Mouse (Mus musculus) adrenal gland, postnatal 0 days (tissue): ENCODE measurements around the gene Tma7. TPM values are rescaled to one million over a fixed set of nuclear protein-coding genes. Genes with fewer than 3 reads are reported as not detected.

Source experiments
- polyA plus RNA-seq: library from polyadenylated mRNA; unstranded; fragments of >200 nt; fragmentation: Nextera tagmentation; extraction: Ambion mirVana; gene quantifications from 2 replicates; pipeline ENCODE4 v1.2.1, GENCODE M21; 2015

Gene Tma7
- polyA plus RNA-seq: 801 and 807 TPM in 2 replicates

DNA sequence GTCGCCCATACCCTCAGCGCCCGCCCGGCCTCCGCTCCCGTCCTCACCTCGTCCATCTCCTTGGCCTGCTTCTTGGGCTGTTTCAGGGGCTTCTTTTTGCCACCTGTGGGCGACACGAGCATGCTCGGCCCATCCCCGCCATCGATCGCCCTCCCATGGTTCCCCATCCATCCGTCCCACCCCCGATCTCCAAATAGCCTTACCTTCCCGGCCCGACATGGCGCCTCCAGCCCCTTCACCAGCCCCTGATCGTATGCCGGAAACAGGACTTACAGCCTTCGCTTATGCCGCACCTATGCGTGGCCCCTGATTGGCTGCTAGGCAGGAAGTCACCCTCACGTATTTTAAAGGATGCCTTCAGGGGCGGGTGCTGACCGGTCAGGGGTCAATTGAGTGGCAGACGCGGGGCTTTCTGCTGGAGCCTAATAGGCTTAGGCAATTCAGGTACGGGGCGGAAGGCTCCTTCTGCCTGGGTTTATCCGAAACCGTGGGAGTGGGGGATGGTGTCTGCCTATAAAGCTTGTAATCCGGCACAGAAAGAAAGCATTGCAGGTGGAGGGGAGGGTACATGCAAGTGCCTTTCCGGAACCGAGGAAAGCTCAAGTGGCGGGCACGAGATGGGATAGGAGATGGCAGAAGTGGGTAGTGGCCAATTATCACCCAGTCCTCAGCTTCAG is at the start of gene Tma7, which contains the start of gene Ccdc51:
TSS of gene Tma7 (minus strand) at position 464 of the 677 bp plus-strand sequence.
TSS of gene Ccdc51 (plus strand) at position 370 of the 677 bp plus-strand sequence.

DNA sequence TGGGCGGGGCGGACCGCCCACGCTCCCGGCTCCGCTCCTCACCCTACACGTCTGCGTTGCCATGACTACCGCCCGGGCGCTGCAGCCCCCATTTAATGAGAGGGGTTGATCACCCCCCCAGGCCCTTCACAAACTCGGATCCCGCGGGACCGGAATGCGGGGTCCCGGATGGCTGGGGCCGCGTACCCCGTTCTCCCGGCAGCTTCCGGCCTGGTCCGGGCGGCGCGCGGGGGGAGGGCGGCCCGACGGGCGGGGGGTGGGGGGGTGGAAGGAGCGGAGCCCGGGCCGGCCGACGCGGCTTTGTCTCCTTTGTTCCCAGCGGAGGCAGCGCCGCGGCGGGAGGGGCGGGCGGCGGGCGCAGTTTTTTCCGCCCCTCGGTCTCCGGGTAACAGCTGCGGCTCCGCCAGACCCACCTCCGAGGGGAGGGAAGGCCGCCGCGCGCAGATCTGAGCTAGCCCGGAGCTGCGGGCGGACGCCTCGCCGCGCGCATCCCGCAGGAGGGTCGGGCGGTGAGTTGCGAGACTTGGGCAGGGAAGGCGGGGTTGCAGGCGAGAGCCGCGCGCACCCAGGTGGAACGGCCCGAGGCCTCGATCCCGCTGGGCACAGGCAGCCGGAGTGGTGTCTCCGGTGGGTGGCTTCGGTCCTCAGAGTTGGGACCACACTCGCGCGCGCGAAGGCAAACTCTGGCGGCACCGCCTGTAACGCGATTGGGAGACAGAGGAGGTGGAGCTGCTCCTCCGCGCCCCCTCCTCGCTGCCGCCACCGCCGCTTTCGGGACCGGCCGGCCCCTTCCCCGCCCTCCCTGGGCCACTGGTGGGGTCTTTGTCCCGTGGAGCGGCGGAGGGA is 13.0 kb upstream of the Tma7 start, which contains the start of gene Plxnb1:
TSS of gene Plxnb1 (plus strand) at position 253 of the 846 bp plus-strand sequence.

DNA sequence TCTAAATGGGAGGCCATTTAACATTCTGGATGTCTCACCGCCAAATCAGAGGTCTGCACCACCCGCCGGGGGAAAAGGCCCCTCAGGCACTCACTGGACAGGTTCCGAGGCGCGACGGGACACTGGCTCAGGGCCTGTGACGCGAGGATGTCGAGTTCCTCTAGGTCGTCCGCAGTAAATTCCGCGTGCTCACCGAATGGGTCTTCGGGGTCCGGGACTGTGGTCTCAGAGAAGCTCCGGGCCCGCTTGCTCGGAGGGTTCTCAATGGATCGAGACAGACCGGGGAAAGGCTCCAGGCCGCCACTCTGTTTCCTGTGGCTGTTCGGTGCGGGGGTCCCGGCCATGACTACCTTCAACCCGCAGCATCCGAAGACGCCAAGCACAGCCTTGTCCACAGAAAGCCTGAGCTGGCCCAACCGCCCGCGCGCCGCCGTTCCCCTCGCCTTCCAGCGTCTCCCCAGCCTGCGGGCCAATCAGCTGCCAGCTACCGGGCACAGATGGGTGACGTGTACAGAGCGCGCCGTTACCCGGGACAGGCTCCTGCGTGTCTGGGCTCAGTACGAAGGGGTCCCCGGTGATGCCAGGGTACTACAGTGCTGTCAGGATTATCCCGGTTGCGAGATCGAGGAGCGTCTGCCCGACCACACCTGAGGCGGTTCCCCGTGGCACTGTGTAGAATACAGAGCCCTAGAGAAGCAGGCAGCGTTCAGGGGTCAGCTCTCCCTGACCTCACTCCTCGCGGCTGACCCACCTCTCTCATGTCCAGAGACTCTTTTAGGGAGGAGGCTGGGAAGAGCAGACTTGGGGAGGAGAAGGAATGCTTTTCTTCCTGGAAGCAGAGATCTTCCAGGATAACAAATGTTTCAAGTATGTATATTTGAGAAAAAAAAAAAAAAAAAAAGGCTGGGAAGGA is 8.5 kb downstream of the Tma7 start, which contains the start of gene Atrip:
TSS of gene Atrip (minus strand) at position 464 of the 913 bp plus-strand sequence.

DNA sequence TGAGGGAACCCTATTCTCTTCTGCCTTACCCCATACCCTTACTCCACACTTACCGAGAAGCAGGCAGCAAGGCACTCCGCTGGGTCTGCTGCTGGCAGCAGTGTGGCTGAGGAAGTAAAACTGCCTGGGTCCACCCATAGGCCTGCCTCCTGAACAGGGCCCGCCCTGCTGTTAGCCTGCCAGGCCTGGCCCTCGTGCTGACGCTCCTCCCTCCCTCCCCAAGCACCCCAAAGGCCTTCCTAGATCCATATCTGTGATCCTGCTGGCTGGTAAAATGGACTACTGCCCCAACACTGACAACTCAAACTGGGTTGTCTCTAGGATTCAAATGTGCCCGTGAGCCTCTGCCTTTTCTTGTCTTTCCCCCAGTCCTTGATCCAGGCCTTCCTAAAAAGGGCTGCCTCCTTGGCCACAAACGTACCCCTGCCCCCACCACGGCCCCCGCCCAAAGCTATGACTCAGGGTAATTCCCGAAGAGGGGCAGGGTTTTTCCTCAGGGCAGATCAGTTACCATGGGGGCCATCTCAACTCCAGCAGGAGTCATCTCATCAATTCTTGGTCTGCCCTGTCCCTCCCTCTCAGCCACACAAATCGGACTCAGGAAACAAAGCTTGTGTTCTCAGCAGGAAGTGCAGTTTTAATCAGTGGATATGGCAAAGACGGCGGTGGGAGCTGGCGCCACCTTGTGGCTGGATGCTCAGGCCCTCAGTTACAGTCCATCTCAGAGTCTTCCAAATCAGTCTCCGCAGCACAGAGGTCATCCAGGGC is 23.1 kb downstream of the Tma7 start, which contains the start of gene Trex1:
TSS of gene Trex1 (minus strand) at position 599 of the 768 bp plus-strand sequence.

DNA sequence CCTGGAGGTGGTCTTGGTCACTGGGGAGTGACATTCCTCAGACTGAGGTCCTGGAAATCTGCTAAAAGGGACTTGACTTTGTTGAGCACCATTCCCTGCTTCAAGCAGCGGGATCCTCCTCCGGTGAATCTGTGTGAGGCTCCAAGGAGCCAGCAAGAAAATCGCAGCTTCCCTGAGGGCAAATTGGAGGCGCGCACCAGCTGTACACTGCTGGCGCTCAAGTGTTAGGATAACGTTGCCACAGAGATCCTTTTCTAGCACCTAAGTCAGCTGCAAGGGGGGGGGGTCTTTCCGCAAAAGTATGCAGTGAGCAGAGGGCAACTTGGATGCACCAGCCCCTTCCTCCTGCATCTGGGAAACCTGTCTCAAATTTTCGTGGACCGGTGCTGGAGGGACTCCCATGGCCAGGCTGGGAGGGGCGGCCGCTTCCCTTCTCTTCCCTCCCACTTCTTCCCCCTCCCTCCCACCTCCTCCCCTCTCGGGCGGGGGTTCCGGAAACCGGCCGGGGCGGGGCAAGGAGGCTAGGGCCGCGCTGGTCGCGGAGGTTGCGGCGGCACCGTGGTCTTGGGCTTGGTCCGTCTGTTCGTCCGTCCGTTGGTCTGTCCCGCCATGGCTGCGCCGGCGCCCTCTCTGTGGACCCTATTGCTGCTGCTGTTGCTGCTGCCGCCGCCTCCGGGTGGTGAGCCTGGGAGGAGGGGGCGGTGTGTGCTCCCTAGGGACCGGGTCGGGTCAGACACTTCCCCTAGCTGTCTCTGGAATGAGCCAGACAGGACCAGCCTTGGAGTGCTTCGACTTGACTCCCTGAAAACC is 44.1 kb downstream of the Tma7 start, which contains the start of gene Shisa5:
TSS of gene Shisa5 (plus strand) at position 480 of the 810 bp plus-strand sequence.

Other genes starting within 250 kb of the Tma7 start
- gene Slc26a6, start 229.3 kb downstream of the Tma7 start, polyA plus RNA-seq: 4.9 and 6.0 TPM in 2 replicates
- gene Tmem89, start 168.0 kb downstream of the Tma7 start, polyA plus RNA-seq: 0.17 TPM in 1 of 2 replicates, not detected in the other
- gene Uqcrc1, start 146.0 kb downstream of the Tma7 start, polyA plus RNA-seq: 300 and 412 TPM in 2 replicates
- gene Col7a1, start 129.0 kb downstream of the Tma7 start, polyA plus RNA-seq: 6.9 and 7.2 TPM in 2 replicates
- 0.30 TPM in 1 of 2 replicates, not detected in the other for gene Ucn2, start 96.6 kb downstream of the Tma7 start, polyA plus RNA-seq
- gene Pfkfb4, start 90.8 kb downstream of the Tma7 start, polyA plus RNA-seq: 5.4 and 5.8 TPM in 2 replicates
- 120 and 181 TPM in 2 replicates for gene Shisa5, start 44.0 kb downstream of the Tma7 start, polyA plus RNA-seq
- gene Trex1, start 22.9 kb downstream of the Tma7 start, polyA plus RNA-seq: 19.0 and 28.9 TPM in 2 replicates
- 14.4 and 21.7 TPM in 2 replicates for gene Atrip, start 8.5 kb downstream of the Tma7 start, polyA plus RNA-seq
- 20.5 and 24.2 TPM in 2 replicates for gene Ccdc51, start 94 bp downstream of the Tma7 start, polyA plus RNA-seq
- gene Plxnb1, start 12.8 kb upstream of the Tma7 start, polyA plus RNA-seq: 7.9 and 14.1 TPM in 2 replicates
- 0.18 TPM in 1 of 2 replicates, not detected in the other for gene Fbxw21, start 79.5 kb upstream of the Tma7 start, polyA plus RNA-seq
- gene Fbxw13, start 113.4 kb upstream of the Tma7 start, polyA plus RNA-seq: not detected in 2 replicates
- gene Fbxw20, start 152.2 kb upstream of the Tma7 start, polyA plus RNA-seq: not detected in 2 replicates
- gene Fbxw14, start 205.1 kb upstream of the Tma7 start, polyA plus RNA-seq: not detected in 2 replicates